Mouse (Mus musculus): Measurements from ENCODE around the gene Samd14. TPM values are rescaled to one million over a fixed set of nuclear protein-coding genes. Genes with fewer than 3 reads are reported as not detected.

Samd14 gene
- polyA plus RNA-seq, 1 experiment from 2014 or later = 34.7 TPM

DNA sequence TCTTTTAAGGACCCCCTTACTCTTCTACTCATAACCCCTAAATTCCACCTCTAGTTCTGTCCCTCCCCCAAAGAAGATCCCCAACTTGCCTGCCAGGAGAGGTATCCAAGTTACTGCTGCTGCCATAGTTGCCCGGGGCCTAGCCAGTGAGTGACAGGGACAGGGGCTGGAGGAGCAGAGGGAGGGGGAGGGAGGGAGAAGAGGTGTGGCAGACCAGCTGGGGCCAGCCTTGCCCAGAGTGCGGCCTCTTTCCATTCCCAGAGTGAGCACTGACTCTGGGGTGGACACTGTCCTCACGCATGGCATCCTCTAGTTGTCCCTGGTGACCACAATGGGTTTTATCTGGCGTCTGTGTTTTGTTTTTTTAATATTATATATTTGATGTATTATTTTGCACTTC is 36.4 kb upstream of the Samd14 start:
- WGBS (ENCODE audit: insufficient replicate concordance) = 57% methylated on average over 4 of the region's 4 CpGs

DNA sequence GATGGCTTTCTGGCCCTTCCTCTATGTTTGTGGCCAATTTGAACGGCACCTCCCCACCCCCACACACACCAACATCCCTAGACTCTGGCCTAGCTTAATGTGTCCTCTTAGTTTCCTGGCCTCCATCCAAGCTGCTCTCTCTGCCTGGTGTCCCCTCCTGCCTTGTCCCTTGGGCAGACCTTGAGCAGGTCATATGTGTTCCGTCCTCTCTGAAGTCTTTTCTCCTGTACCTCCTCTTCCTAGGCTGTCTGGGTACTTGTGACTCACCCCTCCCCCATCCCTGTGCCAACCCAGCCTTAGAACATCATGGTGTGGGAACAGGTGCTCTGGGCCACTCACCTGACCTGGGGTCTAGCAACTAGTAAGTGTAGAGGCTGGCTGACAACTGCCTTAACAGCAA is 34.7 kb upstream of the Samd14 start:
- H3K4me1 ChIP-seq (ENCODE audit: control insufficient read depth, low read depth, low read length) = peaks cover 14% of the 10 kb centered on the region
- H3K4me2 ChIP-seq (ENCODE audit: low read depth, low read length) = no peak overlapping the region
- H3K27me3 ChIP-seq (ENCODE audit: control insufficient read depth, insufficient read depth, low read depth, low read length) = no peaks in the 10 kb centered on the region; the same call in 1 of the 2 replicates
- no peak overlapping the region for H3K27ac ChIP-seq (ENCODE audit: low read length)
- H3K36me3 ChIP-seq (ENCODE audit: control insufficient read depth, insufficient read depth) = no peaks in the 10 kb centered on the region
- no peak for ATAC-seq (ENCODE audit: low read depth)
- WGBS (ENCODE audit: insufficient replicate concordance) = 61% methylated on average over 2 of the region's 2 CpGs
- no peak overlapping the region for H3K9ac ChIP-seq (ENCODE audit: low read depth, low read length)
- no peaks in the 10 kb centered on the region for H3K9me3 ChIP-seq (replicated peaks; ENCODE audit: control insufficient read depth, low read length)
- H3K4me3 ChIP-seq (ENCODE audit: low read depth, low read length) = no peak overlapping the region

More for the DNA sequence above, 36.4 kb upstream of the Samd14 start:
- H3K9me3 ChIP-seq (replicated peaks; ENCODE audit: control insufficient read depth, low read length) = no peaks in the 10 kb centered on the region
- no peak overlapping the region for H3K27ac ChIP-seq (ENCODE audit: low read length)
- H3K4me3 ChIP-seq (ENCODE audit: low read depth, low read length) = no peak overlapping the region
- ATAC-seq (ENCODE audit: low read depth) = no peak
- no peaks in the 10 kb centered on the region; the same call in 1 of the 2 replicates for H3K27me3 ChIP-seq (ENCODE audit: control insufficient read depth, insufficient read depth, low read depth, low read length)
- H3K9ac ChIP-seq (ENCODE audit: low read depth, low read length) = no peak overlapping the region
- no peaks in the 10 kb centered on the region for H3K4me1 ChIP-seq (ENCODE audit: control insufficient read depth, low read depth, low read length)
- H3K36me3 ChIP-seq (ENCODE audit: control insufficient read depth, insufficient read depth) = no peaks in the 10 kb centered on the region
- no peak overlapping the region for H3K4me2 ChIP-seq (ENCODE audit: low read depth, low read length)

DNA sequence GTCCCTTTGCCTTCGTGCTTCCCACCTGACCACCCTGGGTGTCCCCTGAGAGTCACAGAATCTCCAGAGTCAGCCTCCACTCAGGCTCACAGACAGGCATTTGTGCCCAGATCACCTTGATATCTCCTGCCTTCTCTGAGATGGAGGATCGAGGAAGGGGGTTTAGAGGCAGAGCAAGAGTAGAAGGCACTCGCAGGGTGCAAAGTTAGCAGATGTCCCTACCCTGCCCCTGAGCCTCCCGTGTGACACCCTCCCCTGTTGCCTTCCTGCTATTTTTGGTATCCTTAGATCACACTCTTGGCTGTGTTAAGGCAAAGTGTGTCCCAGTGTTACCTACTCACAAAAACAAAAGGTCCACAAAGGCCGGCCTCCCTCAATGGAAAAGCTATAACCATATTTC is 33.5 kb upstream of the Samd14 start, which contains the start of gene Sgca:
Sgca (minus strand) TSS at position 129 of the 400 bp plus-strand sequence.
- ATAC-seq (ENCODE audit: low read depth) = no peak
- WGBS (ENCODE audit: insufficient replicate concordance) = 58% methylated on average over 5 of the region's 5 CpGs
- H3K9ac ChIP-seq (ENCODE audit: low read depth, low read length) = no peak within 1 kb of the TSS

DNA sequence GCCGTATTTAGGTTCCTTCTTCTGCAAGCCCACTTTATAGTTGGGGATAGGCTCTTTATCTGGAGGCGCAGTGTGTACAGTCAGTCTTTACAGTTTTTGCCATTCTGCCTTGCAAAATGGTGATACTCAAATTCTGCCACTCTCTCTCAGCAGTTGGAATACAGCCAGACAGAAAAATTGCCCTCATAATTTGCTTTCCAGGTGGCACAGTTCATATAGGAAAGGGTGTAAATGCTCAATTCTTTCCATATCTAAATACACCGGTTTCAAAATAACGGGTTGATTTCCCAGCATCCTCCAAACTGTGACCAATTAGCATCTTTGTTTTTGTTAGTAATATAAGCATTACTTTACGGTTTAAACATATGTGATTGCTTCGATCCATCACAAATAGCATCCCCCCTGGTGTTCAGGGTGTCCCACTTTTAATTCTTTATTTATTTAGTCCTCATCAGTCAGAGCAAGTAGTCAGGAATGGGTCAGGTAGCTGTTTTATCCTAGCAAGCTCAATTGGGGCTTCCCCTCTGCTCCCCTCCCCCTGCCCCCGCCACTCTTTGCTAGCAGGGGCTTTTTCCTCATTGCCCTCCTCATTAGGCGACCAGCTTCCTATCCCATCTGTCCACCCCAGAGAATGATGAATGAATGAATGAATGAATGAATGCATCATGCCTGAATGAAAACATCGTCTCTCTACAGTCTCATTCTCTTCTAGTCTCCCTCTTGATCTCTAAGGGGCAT is 31.3 kb upstream of the Samd14 start:
- 37% methylated on average over 9 of the region's 9 CpGs for WGBS (ENCODE audit: insufficient replicate concordance)
- peaks cover 14% of the 10 kb centered on the region for H3K4me1 ChIP-seq (ENCODE audit: control insufficient read depth, low read depth, low read length)
- no peaks in the 10 kb centered on the region for H3K36me3 ChIP-seq (ENCODE audit: control insufficient read depth, insufficient read depth)
- H3K9ac ChIP-seq (ENCODE audit: low read depth, low read length) = no peak overlapping the region
- no peak overlapping the region for H3K27ac ChIP-seq (ENCODE audit: low read length)
- no peak for ATAC-seq (ENCODE audit: low read depth)
- H3K4me3 ChIP-seq (ENCODE audit: low read depth, low read length) = no peak overlapping the region
- H3K27me3 ChIP-seq (ENCODE audit: control insufficient read depth, insufficient read depth, low read depth, low read length) = no peaks in the 10 kb centered on the region
- no peaks in the 10 kb centered on the region for H3K9me3 ChIP-seq (replicated peaks; ENCODE audit: control insufficient read depth, low read length)
- H3K4me2 ChIP-seq (ENCODE audit: low read depth, low read length) = peak overlapping the region; percentile 58

More for the DNA sequence above, 33.5 kb upstream of the Samd14 start, which contains the start of gene Sgca:
- Histone ChIP-seq H3K27me3 (ENCODE audit: control insufficient read depth, insufficient read depth, low read depth, low read length) (no peaks in the 10 kb centered on the region; the same call in 1 of the 2 replicates), H3K36me3 (ENCODE audit: control insufficient read depth, insufficient read depth) (no peaks in the 10 kb centered on the region), H3K4me3 (ENCODE audit: low read depth, low read length) (no peak within 1 kb of the TSS), H3K9me3 (replicated peaks; ENCODE audit: control insufficient read depth, low read length) (no peaks in the 10 kb centered on the region), H3K27ac (ENCODE audit: low read length) (no peak within 1 kb of the TSS), H3K4me1 (ENCODE audit: control insufficient read depth, low read depth, low read length) (peaks cover 14% of the 10 kb centered on the region), H3K4me2 (ENCODE audit: low read depth, low read length) (no peak within 1 kb of the TSS)

DNA sequence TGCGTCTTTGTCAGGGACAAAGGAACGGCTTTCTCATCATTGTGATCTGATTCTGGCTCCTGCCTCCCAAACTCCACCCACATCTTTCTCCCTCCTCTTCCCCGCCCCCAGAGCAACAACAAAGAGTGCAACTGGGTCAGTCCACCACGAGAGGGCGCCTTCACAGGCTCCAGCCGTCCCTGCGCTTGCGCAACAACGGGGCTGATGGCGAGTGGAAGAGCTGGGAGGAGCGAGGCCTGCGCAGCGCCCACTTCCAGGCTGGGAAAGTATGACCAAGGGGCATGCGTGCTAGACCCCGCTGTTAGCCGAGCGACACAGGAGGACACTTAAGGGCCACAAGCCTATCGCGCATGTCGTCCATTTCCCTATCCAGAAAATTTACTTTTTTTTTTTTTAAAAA is 30.7 kb upstream of the Samd14 start:
- H3K9me3 ChIP-seq (replicated peaks; ENCODE audit: control insufficient read depth, low read length) = no peaks in the 10 kb centered on the region
- H3K4me1 ChIP-seq (ENCODE audit: control insufficient read depth, low read depth, low read length) = peaks cover 14% of the 10 kb centered on the region
- no peak overlapping the region for H3K27ac ChIP-seq (ENCODE audit: low read length)
- H3K4me3 ChIP-seq (ENCODE audit: low read depth, low read length) = peak overlapping the region; percentile 42
- peak overlapping the region; percentile 58 for H3K4me2 ChIP-seq (ENCODE audit: low read depth, low read length)
- no peaks in the 10 kb centered on the region for H3K36me3 ChIP-seq (ENCODE audit: control insufficient read depth, insufficient read depth)
- WGBS (ENCODE audit: insufficient replicate concordance) = under 1% methylated on average over 20 of the region's 20 CpGs
- H3K27me3 ChIP-seq (ENCODE audit: control insufficient read depth, insufficient read depth, low read depth, low read length) = no peaks in the 10 kb centered on the region
- peak; percentile 90 for ATAC-seq (ENCODE audit: low read depth)
- H3K9ac ChIP-seq (ENCODE audit: low read depth, low read length) = peak overlapping the region; percentile 21; the same call in 1 of the 2 replicates

DNA sequence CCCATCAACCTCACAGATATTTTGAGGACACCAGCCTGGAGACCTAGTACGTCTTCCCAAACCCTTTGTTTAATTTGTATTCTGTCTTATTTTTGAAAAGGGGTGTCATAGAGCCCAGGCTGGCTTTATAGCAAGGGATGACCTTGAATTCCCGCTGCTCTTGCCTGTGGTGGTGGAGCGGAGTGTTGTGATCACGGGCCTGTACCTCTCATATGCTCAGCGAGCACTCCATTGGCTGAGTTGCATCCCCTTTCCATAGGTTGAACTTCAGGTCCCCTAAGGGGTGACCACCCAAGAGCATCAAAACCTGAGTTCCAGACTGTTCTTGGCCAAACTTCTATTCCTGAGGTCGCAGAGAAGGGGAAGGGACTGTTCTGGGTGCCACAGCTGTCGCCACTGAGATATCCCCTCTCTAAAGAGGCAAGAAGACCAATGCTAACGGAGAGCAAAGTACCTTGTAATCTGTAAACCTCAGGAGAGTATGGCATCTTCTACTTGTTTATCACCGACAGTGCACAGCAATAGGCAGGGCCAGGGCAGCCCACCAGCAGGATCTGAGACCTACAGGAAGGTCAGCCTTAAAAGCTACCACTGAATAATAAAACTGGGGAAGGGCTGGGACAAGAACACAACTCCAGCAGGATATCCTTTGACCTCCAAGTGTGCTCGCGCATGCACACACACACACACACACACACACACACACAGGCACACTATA is 30.1 kb upstream of the Samd14 start:
- Histone ChIP-seq H3K4me2 (ENCODE audit: low read depth, low read length) (peak overlapping the region; percentile 58), H3K4me3 (ENCODE audit: low read depth, low read length) (peak overlapping the region; percentile 42; the same call in 1 of the 2 replicates), H3K36me3 (ENCODE audit: control insufficient read depth, insufficient read depth) (no peaks in the 10 kb centered on the region), H3K9me3 (replicated peaks; ENCODE audit: control insufficient read depth, low read length) (no peaks in the 10 kb centered on the region), H3K27me3 (ENCODE audit: control insufficient read depth, insufficient read depth, low read depth, low read length) (no peaks in the 10 kb centered on the region), H3K4me1 (ENCODE audit: control insufficient read depth, low read depth, low read length) (peaks cover 20% of the 10 kb centered on the region), H3K27ac (ENCODE audit: low read length) (peak overlapping the region; percentile 35; the same call in 1 of the 2 replicates), H3K9ac (ENCODE audit: low read depth, low read length) (peak overlapping the region; percentile 21; the same call in 1 of the 2 replicates)
- 58% methylated on average over 11 of the region's 11 CpGs for WGBS (ENCODE audit: insufficient replicate concordance)
- peak; percentile 38; the same call in 1 of the 2 replicates for ATAC-seq (ENCODE audit: low read depth)

DNA sequence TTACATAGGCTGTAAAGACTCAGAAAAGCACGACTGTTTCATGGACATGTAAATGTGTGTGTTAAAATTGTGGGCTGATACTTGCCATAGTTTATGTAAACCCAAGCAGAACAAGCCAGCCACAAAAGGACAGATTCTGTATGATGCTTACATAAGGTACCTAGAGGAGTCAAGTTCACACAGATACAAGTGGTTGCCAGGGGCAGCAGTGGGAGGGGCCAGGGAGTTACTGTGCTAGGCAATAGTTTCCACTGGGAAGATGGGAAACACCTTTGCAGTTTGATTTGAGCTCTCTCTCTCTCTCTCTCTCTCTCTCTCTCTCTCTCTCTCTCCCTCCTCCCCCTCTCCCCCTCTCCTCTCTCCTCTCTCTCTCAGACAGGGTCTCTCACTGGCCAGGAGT is 24.5 kb upstream of the Samd14 start:
- H3K27ac ChIP-seq (ENCODE audit: low read length) = no peak overlapping the region
- ATAC-seq (ENCODE audit: low read depth) = no peak
- H3K4me3 ChIP-seq (ENCODE audit: low read depth, low read length) = no peak overlapping the region
- no peaks in the 10 kb centered on the region for H3K9me3 ChIP-seq (replicated peaks; ENCODE audit: control insufficient read depth, low read length)
- 54% methylated on average over 1 of the region's 1 CpGs for WGBS (ENCODE audit: insufficient replicate concordance)
- H3K4me2 ChIP-seq (ENCODE audit: low read depth, low read length) = no peak overlapping the region
- no peak overlapping the region for H3K9ac ChIP-seq (ENCODE audit: low read depth, low read length)
- no peaks in the 10 kb centered on the region for H3K27me3 ChIP-seq (ENCODE audit: control insufficient read depth, insufficient read depth, low read depth, low read length)
- no peaks in the 10 kb centered on the region for H3K36me3 ChIP-seq (ENCODE audit: control insufficient read depth, insufficient read depth)
- peaks cover 47% of the 10 kb centered on the region for H3K4me1 ChIP-seq (ENCODE audit: control insufficient read depth, low read depth, low read length)

DNA sequence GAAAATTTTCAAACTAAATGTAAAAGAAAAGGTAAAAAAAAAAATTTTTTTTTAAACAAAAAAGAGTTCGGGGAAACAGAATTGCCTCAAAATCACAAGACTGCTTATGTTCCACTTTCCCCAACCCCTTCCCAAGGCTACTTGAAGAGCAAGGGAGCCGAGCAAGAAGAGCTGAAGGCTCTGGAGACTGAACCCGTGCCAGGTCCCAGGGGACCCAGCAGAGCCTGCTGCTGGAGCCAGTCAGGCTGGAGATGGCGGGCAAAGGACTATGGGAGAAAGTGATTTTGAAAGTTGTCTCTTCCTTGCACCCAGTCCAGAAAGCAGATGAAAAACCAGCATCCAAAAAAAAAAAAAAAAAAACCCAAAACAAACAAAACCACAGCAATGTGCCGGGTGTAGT is 23.9 kb upstream of the Samd14 start:
- H3K27me3 ChIP-seq (ENCODE audit: control insufficient read depth, insufficient read depth, low read depth, low read length) = no peaks in the 10 kb centered on the region
- 77% methylated on average over 5 of the region's 5 CpGs for WGBS (ENCODE audit: insufficient replicate concordance)

DNA sequence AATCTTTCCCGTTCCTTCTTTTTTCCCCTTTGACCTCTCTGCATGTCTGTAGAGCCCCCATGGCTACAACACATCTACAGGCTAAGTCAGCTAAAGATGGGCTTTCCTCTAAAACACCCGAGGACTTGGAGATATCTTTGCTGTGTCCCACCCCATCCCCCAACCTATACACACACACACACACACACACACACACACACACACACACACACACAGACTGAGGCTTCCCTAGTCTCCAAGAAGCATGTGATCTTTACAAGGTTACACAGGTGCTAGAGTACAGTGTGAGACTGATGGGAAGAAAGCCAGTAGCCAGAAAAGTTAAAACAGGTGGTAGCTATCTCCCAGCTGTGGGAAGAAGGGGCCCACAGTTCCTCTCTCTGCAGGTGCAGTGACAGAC is 23.2 kb upstream of the Samd14 start:
- Histone ChIP-seq H3K9me3 (replicated peaks; ENCODE audit: control insufficient read depth, low read length) (no peaks in the 10 kb centered on the region), H3K4me2 (ENCODE audit: low read depth, low read length) (no peak overlapping the region), H3K36me3 (ENCODE audit: control insufficient read depth, insufficient read depth) (no peaks in the 10 kb centered on the region), H3K27ac (ENCODE audit: low read length) (no peak overlapping the region), H3K27me3 (ENCODE audit: control insufficient read depth, insufficient read depth, low read depth, low read length) (no peaks in the 10 kb centered on the region), H3K9ac (ENCODE audit: low read depth, low read length) (no peak overlapping the region), H3K4me1 (ENCODE audit: control insufficient read depth, low read depth, low read length) (peaks cover 52% of the 10 kb centered on the region), H3K4me3 (ENCODE audit: low read depth, low read length) (no peak overlapping the region)
- 47% methylated on average over 2 of the region's 2 CpGs for WGBS (ENCODE audit: insufficient replicate concordance)
- ATAC-seq (ENCODE audit: low read depth) = no peak

More for the DNA sequence above, 23.9 kb upstream of the Samd14 start:
- H3K9me3 ChIP-seq (replicated peaks; ENCODE audit: control insufficient read depth, low read length) = no peaks in the 10 kb centered on the region
- no peak overlapping the region for H3K9ac ChIP-seq (ENCODE audit: low read depth, low read length)
- no peak overlapping the region for H3K4me3 ChIP-seq (ENCODE audit: low read depth, low read length)
- no peak overlapping the region for H3K27ac ChIP-seq (ENCODE audit: low read length)
- ATAC-seq (ENCODE audit: low read depth) = no peak
- no peak overlapping the region for H3K4me2 ChIP-seq (ENCODE audit: low read depth, low read length)
- peaks cover 52% of the 10 kb centered on the region for H3K4me1 ChIP-seq (ENCODE audit: control insufficient read depth, low read depth, low read length)
- H3K36me3 ChIP-seq (ENCODE audit: control insufficient read depth, insufficient read depth) = no peaks in the 10 kb centered on the region

All from liver, embryonic 16.5 days (tissue).